Mouse (Mus musculus) kidney, embryonic 14.5 days (tissue): Measurements from ENCODE around the gene Cfap45. TPM values are rescaled to one million over a fixed set of nuclear protein-coding genes. Genes with fewer than 3 reads are reported as not detected.

ENCODE experiments used
- ATAC-seq: fragments of 200-750 bp; cut with Nextera tagmentation; 2 replicates; pipeline ENCODE4 v1.8.0; 2017; ENCODE audit warnings: moderate number of reproducible peaks, mild to moderate bottlenecking, moderate TSS enrichment, moderate library complexity; ENCODE audit not compliant: low FRiP score, low TSS enrichment
- H3K27ac ChIP-seq: fragments of 300-500 bp; sonication (generic); 2 replicates; pipeline ENCODE4 v1.5.1; 2014; ENCODE audit warnings: low read depth, mild to moderate bottlenecking, low read length, moderate library complexity, mixed read lengths
- H3K27me3 ChIP-seq: fragments of 300-500 bp; sonication (generic); 2 replicates; pipeline ENCODE4 v1.6.1; 2014; ENCODE audit warnings: mild to moderate bottlenecking, low read length; ENCODE audit not compliant: control insufficient read depth, insufficient read depth
- H3K36me3 ChIP-seq: fragments of 300-500 bp; sonication (generic); 2 replicates; pipeline ENCODE4 v1.6.1; 2014; ENCODE audit warnings: low read length, mixed read lengths; ENCODE audit not compliant: control insufficient read depth, insufficient read depth
- H3K4me1 ChIP-seq: fragments of 300-500 bp; sonication (generic); 2 replicates; pipeline ENCODE4 v1.6.1; 2014; ENCODE audit warnings: low read length, mixed read lengths; ENCODE audit not compliant: control insufficient read depth, insufficient read depth
- H3K4me2 ChIP-seq: fragments of 300-500 bp; sonication (generic); replicated peaks from 2 replicates; pipeline ENCODE4 v1.6.1; 2014; ENCODE audit warnings: low read depth, mild to moderate bottlenecking, low read length
- H3K4me3 ChIP-seq: fragments of 300-500 bp; sonication (generic); 2 replicates; pipeline ENCODE4 v1.5.1; 2014; ENCODE audit warnings: mild to moderate bottlenecking, low read length
- H3K9ac ChIP-seq: fragments of 300-500 bp; sonication (generic); 2 replicates; pipeline ENCODE4 v1.6.1; 2014; ENCODE audit warnings: low read depth, mild to moderate bottlenecking, low read length, moderate library complexity
- H3K9me3 ChIP-seq: fragments of 300-500 bp; sonication (generic); 2 replicates; pipeline ENCODE4 v1.6.1; 2016; ENCODE audit warnings: low read length; ENCODE audit not compliant: control insufficient read depth
- WGBS: fragments of 180-500 bp; shearing (Covaris S2); extraction: QIAGEN DNeasy Blood & Tissue Kit; methylation state at CpG from one replicate; pipeline ENCODE4 v1.1.7; 2014; 5-methylcytosine and 5-hydroxymethylcytosine counted together
- polyA plus RNA-seq: library from polyadenylated mRNA; unstranded; fragments of >200 nt; fragmentation: Nextera tagmentation; extraction: Ambion mirVana; gene quantifications from 2 replicates; pipeline ENCODE4 v1.2.1, GENCODE M21; 2014

The Cfap45 gene
- polyA plus RNA-seq, 1 experiment from 2014 or later = 1.2 TPM

DNA sequence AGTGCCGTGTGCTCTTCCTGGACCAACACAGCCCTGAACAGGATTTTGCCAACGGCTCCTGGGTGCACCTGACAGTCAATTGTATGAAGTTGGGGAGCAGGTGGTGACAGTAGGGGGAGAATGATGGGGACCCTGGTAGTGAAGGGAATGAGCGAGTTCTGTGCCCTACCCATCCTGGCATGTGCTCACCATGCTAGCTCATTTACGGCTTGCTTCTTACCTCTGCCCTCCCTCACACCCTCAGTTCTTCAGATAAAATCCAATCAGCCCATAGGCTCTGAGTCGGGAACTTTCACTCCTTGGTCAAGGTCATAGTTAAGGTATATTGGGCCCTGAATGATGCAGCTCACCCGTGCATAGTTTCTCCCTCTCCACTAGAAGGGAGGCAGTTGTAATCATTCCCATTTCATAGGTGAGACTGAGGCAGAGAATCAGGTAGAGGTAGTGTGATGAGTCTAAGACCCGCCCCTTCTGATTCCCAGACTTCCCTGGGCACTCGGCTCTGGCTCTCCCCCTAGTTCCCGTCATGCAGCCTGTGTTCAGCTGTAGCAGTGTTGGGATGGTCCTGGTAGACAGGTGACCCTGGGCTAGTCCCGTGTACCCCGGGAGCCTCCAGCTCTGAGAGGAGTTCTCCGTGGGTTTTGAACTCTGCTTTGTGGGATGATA lies 30.9 kb upstream of the Cfap45 start:
- H3K27me3 ChIP-seq = no peaks in the 10 kb centered on the region
- no peak overlapping the region for H3K27ac ChIP-seq
- H3K4me1 ChIP-seq = peaks cover 16% of the 10 kb centered on the region
- 61% methylated on average over 12 of the region's 12 CpGs for WGBS
- peak overlapping the region; percentile 32; the same call in 1 of the 2 replicates for H3K4me2 ChIP-seq
- H3K36me3 ChIP-seq = peaks cover 35% of the 10 kb centered on the region
- peak; percentile 40 for ATAC-seq
- no peak overlapping the region for H3K9ac ChIP-seq
- H3K4me3 ChIP-seq = no peak overlapping the region
- no peaks in the 10 kb centered on the region for H3K9me3 ChIP-seq

DNA sequence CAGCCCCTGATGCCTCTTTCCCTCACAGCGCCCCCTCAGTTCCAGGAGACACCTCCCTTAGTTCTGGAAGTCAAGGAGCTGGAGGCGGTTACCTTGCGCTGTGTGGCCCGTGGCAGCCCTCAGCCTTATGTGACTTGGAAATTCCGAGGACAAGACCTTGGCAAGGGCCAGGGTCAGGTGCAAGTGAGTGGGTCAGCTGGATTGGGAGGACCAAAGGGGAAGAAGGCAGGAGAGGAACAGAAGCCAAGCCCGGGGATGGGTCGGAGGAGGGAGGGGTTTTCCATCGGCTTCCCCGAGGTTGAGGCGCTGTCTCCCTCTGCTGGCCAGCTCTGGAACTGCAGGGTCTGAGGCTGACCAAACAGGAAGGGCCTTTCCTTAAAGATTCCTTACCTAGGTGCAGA lies 30.3 kb upstream of the Cfap45 start:
- peaks cover 38% of the 10 kb centered on the region for H3K36me3 ChIP-seq
- no peak overlapping the region for H3K9ac ChIP-seq
- H3K4me1 ChIP-seq = peaks cover 11% of the 10 kb centered on the region
- no peaks in the 10 kb centered on the region for H3K9me3 ChIP-seq
- ATAC-seq = peak; percentile 44
- no peak overlapping the region for H3K4me3 ChIP-seq
- H3K27me3 ChIP-seq = no peaks in the 10 kb centered on the region
- 11% methylated on average over 10 of the region's 10 CpGs for WGBS
- H3K4me2 ChIP-seq = peak overlapping the region; percentile 32; the same call in 1 of the 2 replicates
- H3K27ac ChIP-seq = no peak overlapping the region

DNA sequence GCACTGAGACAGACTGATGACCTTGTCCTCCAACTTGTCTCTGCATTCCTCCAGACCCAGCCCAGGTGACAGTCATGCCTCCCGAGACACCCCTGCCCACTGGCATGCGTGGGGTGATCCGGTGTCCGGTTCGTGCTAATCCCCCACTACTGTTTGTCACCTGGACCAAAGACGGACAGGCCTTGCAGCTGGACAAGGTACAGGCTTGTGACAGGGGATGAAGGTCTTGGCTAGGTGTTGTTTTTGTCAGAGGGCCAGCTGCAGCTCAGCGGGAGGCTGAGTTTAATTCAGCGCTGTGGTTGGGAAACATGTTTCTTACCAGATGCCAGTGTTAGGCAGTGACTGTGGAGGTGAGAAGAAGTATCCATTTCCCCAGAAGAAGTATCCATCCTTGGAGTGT lies 28.6 kb upstream of the Cfap45 start:
- Histone ChIP-seq H3K9ac (no peak overlapping the region), H3K27ac (no peak overlapping the region), H3K4me1 (no peaks in the 10 kb centered on the region), H3K27me3 (no peaks in the 10 kb centered on the region), H3K4me3 (no peak overlapping the region), H3K4me2 (no peak overlapping the region), H3K9me3 (no peaks in the 10 kb centered on the region), H3K36me3 (peaks cover 52% of the 10 kb centered on the region)
- 88% methylated on average over 8 of the region's 8 CpGs for WGBS
- no peak for ATAC-seq

DNA sequence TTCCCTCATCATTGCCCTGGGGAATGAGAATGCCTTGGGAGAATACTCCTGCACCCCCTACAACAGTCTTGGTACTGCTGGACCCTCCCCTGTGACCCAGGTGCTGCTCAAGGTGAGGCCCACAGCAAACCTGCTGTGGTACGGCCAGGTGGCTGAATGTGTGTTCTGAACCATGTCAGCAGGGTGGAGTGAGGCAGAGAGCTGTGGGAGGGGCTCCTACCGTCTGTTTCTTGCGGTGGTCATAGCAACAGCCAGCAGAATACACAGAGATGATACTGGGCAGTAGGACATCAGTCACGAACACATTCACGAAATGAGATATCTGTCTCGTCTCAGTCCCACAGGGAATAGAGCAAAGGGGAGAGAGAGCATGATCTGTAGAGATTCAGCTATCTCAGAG lies 27.1 kb upstream of the Cfap45 start:
- ATAC-seq = no peak
- Histone ChIP-seq H3K9ac (no peak overlapping the region), H3K27ac (no peak overlapping the region), H3K4me2 (no peak overlapping the region), H3K27me3 (no peaks in the 10 kb centered on the region), H3K4me1 (no peaks in the 10 kb centered on the region), H3K4me3 (no peak overlapping the region), H3K9me3 (no peaks in the 10 kb centered on the region), H3K36me3 (peaks cover 64% of the 10 kb centered on the region)
- WGBS = 64% methylated on average over 6 of the region's 6 CpGs

DNA sequence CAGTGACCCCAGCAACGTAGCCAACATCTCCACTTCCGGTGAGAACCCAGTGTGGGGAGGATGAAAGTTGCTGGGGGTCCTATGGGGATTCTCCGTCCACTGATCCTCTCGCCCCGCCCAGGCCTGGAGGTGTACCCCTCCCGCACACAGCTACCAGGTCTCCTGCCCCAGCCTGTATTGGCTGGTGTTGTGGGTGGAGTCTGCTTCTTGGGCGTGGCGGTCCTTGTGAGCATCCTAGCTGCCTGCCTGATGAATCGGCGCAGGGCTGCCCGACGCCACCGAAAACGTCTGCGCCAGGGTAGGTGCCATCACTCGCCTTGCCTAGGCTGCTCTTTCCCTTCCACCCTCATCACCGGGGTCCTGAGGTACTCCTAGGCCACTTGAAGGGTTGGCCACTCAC lies 24.6 kb upstream of the Cfap45 start:
- H3K9me3 ChIP-seq = no peaks in the 10 kb centered on the region
- H3K4me3 ChIP-seq = no peak overlapping the region
- 90% methylated on average over 16 of the region's 17 CpGs for WGBS
- H3K9ac ChIP-seq = no peak overlapping the region
- ATAC-seq = no peak
- no peak overlapping the region for H3K27ac ChIP-seq
- no peaks in the 10 kb centered on the region for H3K27me3 ChIP-seq
- peaks cover 9% of the 10 kb centered on the region for H3K4me1 ChIP-seq
- H3K4me2 ChIP-seq = no peak overlapping the region
- peaks cover 62% of the 10 kb centered on the region for H3K36me3 ChIP-seq

DNA sequence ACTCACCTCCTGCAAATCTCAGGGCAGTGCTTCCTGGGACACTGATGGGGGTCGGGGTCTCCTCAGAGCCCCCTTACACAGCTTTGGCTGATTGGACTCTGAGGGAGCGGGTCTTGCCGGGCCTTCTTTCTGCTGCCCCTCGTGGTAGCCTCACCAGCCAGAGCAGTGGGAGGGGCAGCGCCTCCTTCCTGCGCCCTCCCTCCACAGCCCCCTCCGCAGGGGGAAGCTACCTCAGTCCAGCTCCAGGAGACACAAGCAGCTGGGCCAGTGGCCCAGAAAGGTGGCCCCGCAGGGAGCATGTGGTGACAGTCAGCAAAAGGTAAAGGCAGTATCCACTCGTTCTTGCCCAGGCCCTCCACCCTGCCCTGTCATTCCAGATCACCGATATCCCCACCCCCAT lies 23.2 kb upstream of the Cfap45 start:
- no peak for ATAC-seq
- no peaks in the 10 kb centered on the region; the same call in 1 of the 2 replicates for H3K27me3 ChIP-seq
- H3K4me2 ChIP-seq = no peak overlapping the region
- no peak overlapping the region for H3K27ac ChIP-seq
- peaks cover 18% of the 10 kb centered on the region for H3K4me1 ChIP-seq
- H3K9me3 ChIP-seq = no peaks in the 10 kb centered on the region
- H3K9ac ChIP-seq = no peak overlapping the region
- WGBS = 76% methylated on average over 10 of the region's 10 CpGs
- peaks cover 51% of the 10 kb centered on the region for H3K36me3 ChIP-seq
- no peak overlapping the region for H3K4me3 ChIP-seq

DNA sequence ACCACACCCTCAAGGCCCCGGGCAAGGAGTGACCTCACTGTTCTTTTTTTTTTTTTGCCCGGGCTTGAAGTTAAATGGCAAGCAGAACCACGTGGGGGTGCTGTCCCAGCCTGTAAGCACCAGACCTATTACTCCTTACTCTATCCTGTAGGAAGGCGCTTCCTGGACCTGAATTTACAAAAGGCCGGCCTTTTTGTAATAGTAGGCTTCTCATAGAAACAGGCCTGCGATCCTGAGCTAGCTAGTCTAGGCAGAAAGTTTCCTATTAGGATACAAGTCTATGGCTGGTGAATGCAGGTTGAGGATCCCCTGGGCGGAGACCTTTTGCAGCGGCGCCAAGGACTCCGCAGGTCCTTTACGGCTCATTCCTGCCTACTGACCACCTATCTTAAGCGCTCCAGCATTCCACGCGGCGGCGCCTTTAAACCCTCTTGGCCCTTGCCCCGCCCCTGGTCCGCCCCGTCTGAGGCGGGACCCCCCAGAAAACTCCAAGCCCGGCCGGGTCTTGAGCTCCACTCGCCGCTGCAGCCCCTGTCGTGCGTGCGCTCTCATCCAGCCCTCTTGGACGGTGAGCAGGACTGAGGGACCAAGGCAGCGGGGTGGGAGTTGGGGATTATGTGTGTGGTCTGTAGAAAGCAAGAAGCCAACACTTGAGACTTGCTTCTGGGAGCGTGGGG lies 20.7 kb upstream of the Cfap45 start, which contains the start of gene Tagln2:
TSS of gene Tagln2 (plus strand) at position 283 of the 677 bp plus-strand sequence.
- Histone ChIP-seq H3K27me3 (no peaks in the 10 kb centered on the region; the same call in 1 of the 2 replicates), H3K4me1 (peaks cover 38% of the 10 kb centered on the region), H3K4me3 (peak within 1 kb of the TSS; percentile 69), H3K9me3 (no peaks in the 10 kb centered on the region), H3K27ac (peak within 1 kb of the TSS; percentile 91), H3K9ac (peak within 1 kb of the TSS; percentile 71), H3K4me2 (peak within 1 kb of the TSS; percentile 78), H3K36me3 (peaks cover 38% of the 10 kb centered on the region)
- WGBS = 1% methylated on average over 30 of the region's 30 CpGs
- peak; percentile 83 for ATAC-seq

DNA sequence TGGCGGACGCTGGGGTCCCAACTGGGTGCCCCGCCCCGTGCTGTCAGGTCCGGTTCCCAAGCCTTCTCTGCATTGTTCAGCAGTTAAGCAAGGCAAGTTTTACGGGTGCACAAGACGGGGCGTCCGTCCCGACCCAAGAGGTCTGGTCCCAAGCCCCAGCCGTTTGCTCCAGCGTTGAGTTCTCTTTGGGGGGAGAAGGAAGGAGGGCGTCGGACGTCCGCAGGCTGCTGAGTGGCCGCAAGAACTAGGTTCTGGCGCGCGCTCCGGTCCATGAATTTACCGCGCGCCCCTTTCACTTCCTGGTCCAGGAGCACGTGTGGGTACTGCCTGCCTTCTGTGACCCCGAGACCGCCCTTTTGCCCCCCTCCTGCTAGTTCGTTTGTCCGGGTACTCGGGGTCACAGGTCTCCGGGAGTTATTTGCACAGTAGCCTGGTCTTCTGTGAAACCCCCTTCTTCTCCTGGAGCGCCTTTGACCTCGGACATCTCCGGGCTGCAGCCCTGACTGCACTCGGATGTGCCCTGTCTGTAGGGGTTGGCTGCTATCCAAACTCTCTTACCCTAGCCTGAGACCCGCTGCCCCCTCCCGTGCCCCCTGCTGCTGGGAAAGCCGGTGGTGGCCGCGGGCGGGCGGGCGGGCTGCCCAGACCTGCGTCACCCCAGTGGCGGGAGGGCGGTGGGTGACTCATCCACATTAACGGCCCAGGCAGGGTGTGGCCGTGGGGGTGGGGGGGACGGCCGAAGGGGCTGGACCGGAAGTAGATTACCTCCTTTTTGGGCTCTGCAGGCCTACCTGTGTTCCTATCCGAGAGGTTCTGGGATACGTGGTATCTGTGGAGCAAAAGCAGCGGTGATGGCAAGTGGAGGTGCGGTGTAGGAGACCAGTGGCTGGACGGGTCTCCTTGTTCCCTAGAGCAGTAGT lies 19.9 kb upstream of the Cfap45 start:
- Histone ChIP-seq H3K4me3 (peak overlapping the region; percentile 69), H3K27me3 (no peaks in the 10 kb centered on the region; the same call in 1 of the 2 replicates), H3K27ac (peak overlapping the region; percentile 91), H3K4me2 (peak overlapping the region; percentile 78), H3K9me3 (no peaks in the 10 kb centered on the region), H3K4me1 (peaks cover 38% of the 10 kb centered on the region), H3K9ac (peak overlapping the region; percentile 71), H3K36me3 (peaks cover 38% of the 10 kb centered on the region)
- ATAC-seq = peak; percentile 29
- WGBS = under 1% methylated on average over 54 of the region's 56 CpGs
